Mouse (Mus musculus) 3T3-L1 (cell line): ENCODE results near the gene 4632433K11Rik.

ENCODE experiments used
- DNase-seq: peaks from one replicate; pipeline ENCODE4 v3.0.0-alpha.2; 2015; ENCODE audit warnings: low read depth, low spot score

Gene 4632433K11Rik

GRCm38 (mm10) chr7:5020000-5020681, 13.8 kb upstream of the 4632433K11Rik start, which contains the start of the genes Zfp865 and Ccdc106:
Gene Zfp865, plus strand, starts transcription at chr7:5020376.
Gene Ccdc106, plus strand, starts transcription at chr7:5020553.
- peak; percentile 98 for DNase-seq

GRCm38 (mm10) chr7:5020685-5021084, 13.2 kb upstream of the 4632433K11Rik start:
- peak; percentile 42 for DNase-seq

GRCm38 (mm10) chr7:5021197-5021596, 12.7 kb upstream of the 4632433K11Rik start:
- peak; percentile 14 for DNase-seq

- no peak for DNase-seq
These were observed 4.4 kb upstream of the 4632433K11Rik start for GRCm38 (mm10) chr7:5029543-5029942.

GRCm38 (mm10) chr7:5029946-5030345, 4.0 kb upstream of the 4632433K11Rik start:
- DNase-seq: no peak

GRCm38 (mm10) chr7:5030554-5031275, 3.2 kb upstream of the 4632433K11Rik start:
- DNase-seq: no peak

GRCm38 (mm10) chr7:5031496-5031895, 2.4 kb upstream of the 4632433K11Rik start:
- no peak for DNase-seq

GRCm38 (mm10) chr7:5035628-5036027, 1.7 kb downstream of the 4632433K11Rik start:
- DNase-seq: no peak

- no peak for DNase-seq
These were observed 2.2 kb downstream of the 4632433K11Rik start for GRCm38 (mm10) chr7:5036136-5036535.

- no peak for DNase-seq
These were observed 3.1 kb downstream of the 4632433K11Rik start for GRCm38 (mm10) chr7:5037026-5037425.

- DNase-seq: no peak
These were observed 3.5 kb downstream of the 4632433K11Rik start for GRCm38 (mm10) chr7:5037467-5037866.

- DNase-seq: peak; percentile 84
These were observed 4.3 kb downstream of the 4632433K11Rik start, which contains the start of gene Zfp784 for GRCm38 (mm10) chr7:5038109-5038732. Gene Zfp784, minus strand, starts transcription at chr7:5038446.

- peak; percentile 40 for DNase-seq
These were observed 5.0 kb downstream of the 4632433K11Rik start for GRCm38 (mm10) chr7:5038940-5039339.

GRCm38 (mm10) chr7:5044981-5045380, 11.1 kb downstream of the 4632433K11Rik start:
- no peak for DNase-seq

GRCm38 (mm10) chr7:5046112-5046511, 12.2 kb downstream of the 4632433K11Rik start:
- no peak for DNase-seq

- DNase-seq: peak; percentile 55
These were observed 13.4 kb downstream of the 4632433K11Rik start for GRCm38 (mm10) chr7:5047313-5047712.

GRCm38 (mm10) chr7:5051193-5052192, 17.6 kb downstream of the 4632433K11Rik start, which contains the start of gene Zfp580:
Gene Zfp580, plus strand, starts transcription at chr7:5051538.
- peak; percentile 69 for DNase-seq

GRCm38 (mm10) chr7:5052438-5052837, 18.5 kb downstream of the 4632433K11Rik start:
- DNase-seq: peak; percentile 25

- no peak for DNase-seq
These were observed 19.0 kb downstream of the 4632433K11Rik start for GRCm38 (mm10) chr7:5052931-5053343.

- no peak for DNase-seq
These were observed 19.7 kb downstream of the 4632433K11Rik start for GRCm38 (mm10) chr7:5053456-5054179.
